Mouse (Mus musculus) neutrophil, adult 5-6 weeks (primary cell): Measurements from ENCODE around the gene Gon4l. TPM values are rescaled to one million over a fixed set of nuclear protein-coding genes. Genes with fewer than 3 reads are reported as not detected.

Experiments
- ATAC-seq: fragments of 151-379, 151-347 bp; 2 replicates; pipeline ENCODE4 v1.8.0; 2017; ENCODE audit warnings: mild to moderate bottlenecking, moderate TSS enrichment; ENCODE audit not compliant: insufficient number of reproducible peaks, poor library complexity, low FRiP score, severe bottlenecking; ENCODE audit errors: extremely low read depth
- total RNA-seq: library from RNA; stranded (forward); fragments of 200-1000 nt; gene quantifications from 2 replicates; pipeline ENCODE4 v1.2.3, GENCODE M21; 2017

Gene Gon4l
- total RNA-seq, 1 experiment from 2014 or later, result 52.1 TPM

DNA sequence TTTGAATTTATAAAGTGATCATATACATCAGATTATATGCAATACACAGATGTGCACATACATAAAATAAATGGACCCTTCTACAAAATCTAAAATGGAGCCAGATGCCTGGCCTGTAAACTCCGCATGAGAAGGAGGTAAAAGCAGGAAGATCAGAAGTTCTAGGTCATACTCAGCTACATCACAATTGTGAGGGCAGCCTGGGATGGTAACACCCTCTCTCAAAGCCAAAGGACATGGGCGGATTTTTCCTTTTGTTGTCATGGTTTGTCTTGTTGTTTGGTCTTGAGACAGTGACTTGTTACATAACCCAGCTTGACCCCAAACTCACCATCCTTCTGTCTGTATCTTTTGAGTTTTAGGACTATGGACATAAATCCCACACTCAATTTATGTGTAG, 70.7 kb downstream of the Gon4l start:
- ATAC-seq, result no peak

DNA sequence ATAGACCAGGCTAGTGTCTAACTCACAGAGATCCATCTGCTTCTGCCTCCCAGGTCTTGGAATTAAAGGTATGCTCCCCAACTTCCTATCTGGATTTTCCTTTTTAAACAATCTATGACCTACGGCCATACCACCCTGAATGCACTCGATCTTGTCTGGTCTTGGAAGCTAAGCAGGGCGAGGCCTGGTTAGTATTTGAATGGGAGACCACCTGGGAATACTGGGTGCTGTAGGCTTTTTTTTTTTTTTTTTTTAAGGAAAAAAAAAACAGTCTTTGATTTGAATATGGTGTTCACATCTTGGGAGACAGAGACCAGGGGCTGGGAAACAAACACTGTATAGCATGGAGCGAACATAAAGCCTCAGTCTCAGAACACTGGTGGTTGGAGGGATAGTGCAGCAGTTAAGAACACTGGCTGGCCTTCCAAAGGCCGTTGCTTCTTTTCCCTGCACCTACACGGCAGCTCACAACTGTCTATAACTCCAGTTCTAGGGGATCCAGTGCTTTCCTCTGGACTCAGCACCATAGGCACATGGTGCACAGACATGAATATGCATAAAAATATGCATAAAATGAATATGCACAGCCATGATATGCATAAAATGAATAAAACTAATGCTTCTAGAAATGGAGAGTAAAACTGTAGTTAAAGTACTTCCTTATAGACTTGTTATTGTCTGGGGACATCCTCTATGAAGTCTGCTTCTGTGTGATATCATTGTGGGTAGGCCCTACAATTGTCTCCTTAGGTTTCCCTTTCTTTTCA, 71.5 kb downstream of the Gon4l start:
- no peak for ATAC-seq

DNA sequence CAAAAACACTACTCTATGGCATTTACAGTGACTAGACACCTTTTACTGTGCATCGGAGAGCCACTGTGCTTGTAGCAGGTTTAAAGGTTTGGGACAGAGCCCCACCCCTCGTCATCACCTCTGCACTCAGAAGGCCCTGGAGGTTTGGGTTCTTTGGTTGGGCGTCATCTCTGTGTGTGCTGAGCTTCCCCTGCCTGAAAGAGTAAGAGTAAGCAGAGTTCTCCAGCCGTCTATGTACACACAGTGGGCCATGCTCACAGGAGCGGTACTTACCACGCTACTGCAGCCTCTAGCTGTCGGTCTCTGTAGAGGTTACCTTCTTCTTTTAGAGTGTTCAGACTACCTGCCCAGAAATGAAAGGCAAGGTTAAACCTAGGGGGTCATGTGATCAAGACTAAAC, 77.6 kb downstream of the Gon4l start:
- no peak for ATAC-seq

DNA sequence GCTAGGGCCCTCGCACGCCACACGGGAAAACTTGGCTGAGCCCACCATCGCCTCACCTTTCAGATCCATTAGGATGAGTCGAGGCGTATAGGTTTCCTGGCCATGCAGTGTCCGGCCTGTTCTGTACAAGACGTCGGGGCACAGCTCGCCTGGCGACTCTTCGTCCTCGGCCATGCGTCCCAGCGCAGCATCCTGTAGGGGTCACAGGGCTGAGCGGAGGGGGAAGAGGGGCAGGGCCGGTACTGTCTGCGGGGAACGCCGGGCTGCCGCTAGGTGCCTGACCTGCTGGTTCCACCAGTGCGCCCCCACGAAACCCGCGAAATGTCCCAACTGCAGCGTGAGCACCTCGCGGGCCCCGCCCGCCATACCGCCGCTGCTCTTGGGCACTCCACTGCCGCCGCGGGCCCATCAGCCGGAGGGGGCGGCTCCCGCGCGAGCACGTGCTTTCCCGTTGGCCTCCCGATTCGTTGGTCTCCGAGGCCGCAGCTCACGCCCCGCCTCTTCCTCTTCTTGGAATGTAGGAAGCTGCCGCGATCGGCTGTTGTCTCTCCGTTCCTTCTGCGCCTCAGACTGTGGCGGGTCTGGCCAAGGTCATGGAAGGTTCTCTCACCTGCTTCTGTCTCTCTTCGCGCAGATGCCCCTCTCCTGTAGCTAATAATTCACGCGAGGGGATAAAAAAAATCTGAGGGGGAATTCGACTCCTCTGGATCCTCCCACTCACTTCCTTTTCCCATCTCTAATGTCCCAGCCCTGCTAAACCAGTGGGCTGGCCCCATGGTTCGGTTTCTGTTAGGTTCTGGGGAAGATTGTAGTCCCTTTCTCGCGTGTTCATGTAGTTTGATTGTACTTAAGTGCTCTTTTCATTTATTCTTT, 78.7 kb downstream of the Gon4l start, which contains the start of gene Msto1:
Msto1 (minus strand) TSS at position 489 of the 873 bp plus-strand sequence.
- ATAC-seq, result peak; percentile 97

GRCm38 (mm10) chr3:88914384-88914810, 79.4 kb downstream of the Gon4l start:
- ATAC-seq, result no peak

DNA sequence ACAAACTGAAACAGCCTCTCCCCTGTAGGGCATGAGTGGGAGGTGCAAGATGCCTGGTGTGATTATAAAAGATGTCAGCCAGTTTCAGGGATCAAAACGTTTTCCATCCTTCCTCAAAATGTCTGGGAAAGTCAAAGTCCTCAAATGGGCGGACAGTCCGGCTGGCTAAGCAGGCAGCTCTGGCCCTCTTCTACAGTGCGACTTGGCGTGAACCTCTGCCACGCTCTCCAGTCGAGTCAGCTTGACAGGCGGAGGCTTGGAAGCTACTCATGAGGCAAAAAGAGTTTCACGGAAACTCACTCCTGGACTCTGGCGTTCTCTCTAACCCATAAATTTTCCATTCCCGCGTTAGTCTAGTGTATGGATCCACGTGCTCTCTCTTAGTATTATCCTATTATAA, 84.0 kb downstream of the Gon4l start:
- ATAC-seq, result no peak

GRCm38 (mm10) chr3:88921411-88921810, 86.4 kb downstream of the Gon4l start:
- no peak for ATAC-seq

DNA sequence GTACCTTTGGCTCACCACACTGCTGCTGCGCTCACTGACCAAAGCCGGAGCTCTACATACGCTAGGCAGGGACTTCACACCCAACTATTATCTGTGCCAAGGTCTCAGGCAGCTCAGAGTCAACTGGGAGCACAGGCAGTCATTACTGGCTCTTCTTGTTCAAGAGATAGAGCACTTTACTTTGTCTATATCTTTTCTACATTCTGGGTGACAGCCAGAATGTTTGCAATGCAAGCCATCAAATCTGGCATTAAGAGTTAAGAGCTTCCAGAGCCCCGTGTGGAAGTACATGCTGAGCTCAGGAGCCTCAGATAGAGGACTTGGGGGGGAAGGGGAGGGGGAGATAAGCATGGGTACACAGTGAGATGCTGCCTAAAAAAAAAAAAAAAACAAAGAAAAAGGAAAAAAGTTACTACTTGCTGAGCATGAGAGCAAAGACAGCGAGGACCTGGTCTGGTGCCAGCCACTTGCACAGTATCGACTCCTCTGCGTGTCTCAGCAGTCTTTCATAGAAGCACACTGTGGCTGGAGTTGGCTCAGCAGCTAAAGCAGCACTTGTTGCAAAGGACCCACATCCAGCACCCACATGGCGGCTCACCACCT, 89.1 kb downstream of the Gon4l start:
- no peak for ATAC-seq

DNA sequence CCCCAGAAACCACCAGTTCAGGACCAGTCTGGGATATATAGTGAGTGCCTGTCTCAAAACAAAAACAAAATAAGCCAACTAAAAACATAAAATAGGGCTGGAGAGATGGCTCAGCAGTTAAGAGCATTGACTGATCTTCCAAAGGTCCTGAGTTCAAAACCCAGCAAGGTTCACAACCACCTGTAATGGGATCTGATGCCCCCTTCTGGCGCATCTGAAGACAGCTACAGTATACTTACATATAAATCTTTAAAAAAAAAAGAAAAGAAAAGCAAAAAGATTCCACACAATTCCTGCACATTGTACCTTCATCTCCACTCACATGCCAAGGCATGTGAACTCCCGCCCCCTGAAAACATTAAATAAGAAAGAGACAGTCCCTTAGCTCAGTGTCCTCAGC, 90.6 kb downstream of the Gon4l start:
- no peak for ATAC-seq

DNA sequence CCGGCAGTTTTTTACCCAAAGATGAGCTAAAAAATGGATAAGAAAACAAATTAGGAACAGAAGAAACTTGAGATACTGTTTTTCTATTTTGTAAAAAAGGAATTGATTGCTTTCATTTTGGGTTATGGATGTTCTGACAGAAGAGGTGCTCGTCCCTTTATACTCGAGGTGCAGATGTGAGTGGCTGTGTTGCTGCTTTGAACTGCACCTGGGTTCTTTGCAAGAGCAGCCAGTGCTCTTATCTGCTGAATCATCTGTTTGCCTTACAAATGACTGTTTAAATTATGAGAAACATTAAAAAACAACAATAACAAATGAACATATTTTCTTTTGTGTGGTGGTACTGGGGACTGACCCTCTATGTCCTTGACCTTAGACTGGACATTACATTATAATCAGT, 94.5 kb downstream of the Gon4l start:
- no peak for ATAC-seq

DNA sequence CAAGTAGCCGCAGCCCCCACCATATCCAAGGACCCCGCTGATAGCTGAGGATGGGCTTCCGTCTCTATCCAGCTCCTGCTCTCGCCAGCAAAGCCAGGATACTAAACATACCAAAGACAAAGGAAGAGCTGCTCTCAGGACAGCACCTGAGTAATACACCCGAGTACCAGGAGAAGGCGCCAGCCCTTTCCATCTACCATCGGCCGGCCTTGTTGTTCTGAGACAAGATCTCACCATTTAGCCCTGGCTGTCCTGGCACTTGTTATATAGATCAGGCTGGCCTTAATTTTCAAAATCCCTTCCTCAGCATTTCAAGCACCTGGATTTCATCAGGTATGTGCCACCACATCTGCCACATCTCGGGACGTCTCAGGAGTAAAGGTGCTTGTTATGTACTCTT, 104.0 kb downstream of the Gon4l start:
- no peak for ATAC-seq

- ATAC-seq, result peak; percentile 71
Measured at GRCm38 (mm10) chr3:88939749-88940148, 104.7 kb downstream of the Gon4l start.

DNA sequence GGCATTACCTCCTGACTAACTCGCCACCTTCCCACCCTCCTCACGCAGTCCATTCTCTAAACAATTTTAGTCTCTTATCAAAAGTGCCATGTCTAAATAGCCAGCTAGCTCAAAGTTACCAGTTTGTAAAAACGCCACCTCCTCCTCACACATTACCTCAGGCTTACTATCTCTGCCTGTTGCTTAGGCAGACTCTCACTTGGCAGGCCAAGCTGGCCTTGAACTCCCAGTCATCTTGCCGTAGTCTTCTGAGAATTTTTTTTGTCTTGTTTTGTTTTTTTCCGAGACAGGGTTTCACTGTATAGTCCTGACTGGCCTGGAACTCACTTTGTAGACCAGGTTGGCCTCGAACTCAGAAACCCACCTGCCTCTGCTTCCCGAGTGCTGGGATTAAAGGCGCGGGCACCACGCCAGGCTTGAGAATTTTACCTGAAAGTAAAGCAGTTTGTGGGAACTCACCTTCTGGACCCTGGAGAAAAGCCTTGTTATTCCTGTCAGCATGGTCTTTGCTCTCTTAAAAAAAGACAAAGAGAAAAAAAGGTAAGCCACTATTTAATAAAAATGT, 107.4 kb downstream of the Gon4l start:
- no peak for ATAC-seq

GRCm38 (mm10) chr3:88944109-88944508, 109.1 kb downstream of the Gon4l start:
- ATAC-seq, result no peak

- peak; percentile 59 for ATAC-seq
Measured at GRCm38 (mm10) chr3:88949786-88950575, 115.0 kb downstream of the Gon4l start.

DNA sequence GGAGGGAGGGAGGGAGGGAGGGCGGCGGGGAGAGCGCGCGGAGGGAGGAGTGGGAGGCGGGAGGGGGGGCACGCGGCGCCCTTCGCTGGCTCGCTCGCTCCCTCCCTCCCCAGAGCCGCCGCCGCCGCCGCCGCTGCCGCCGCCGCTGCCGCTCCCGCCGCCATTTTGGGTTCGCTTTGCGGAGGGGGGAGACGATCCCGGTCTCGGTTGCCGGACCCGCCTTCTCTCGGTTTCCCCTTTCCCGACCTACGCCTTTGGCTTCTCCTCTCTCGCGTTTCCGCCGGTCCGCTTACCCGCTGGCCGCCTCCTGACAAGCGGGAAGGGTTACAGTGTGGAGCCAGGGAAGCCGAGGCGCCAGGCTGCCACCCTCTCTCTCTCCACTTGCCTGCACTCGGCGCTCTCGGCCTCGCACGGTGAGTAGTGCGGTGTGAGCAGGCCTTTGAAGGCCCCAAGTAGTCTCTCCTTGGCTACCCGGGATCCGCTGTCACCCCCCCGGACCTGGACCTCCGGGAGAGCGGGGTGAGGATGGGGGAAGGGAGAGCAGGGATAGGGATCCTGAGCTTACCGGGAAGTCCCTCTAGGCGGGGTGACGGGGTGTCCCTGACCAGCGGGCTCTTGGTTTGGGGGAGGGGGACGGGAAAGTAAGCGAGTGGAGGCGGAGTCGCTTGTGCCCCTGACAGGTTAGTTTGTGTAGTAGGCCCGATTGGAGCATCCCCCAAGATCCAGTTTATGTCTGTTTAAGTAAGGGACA, 115.7 kb downstream of the Gon4l start, which contains the start of the genes Ash1l and Dap3:
Ash1l (plus strand) TSS at position 47 of the 751 bp plus-strand sequence.
Dap3 (minus strand) TSS at position 606 of the 751 bp plus-strand sequence.
- ATAC-seq, result peak; percentile 76

- ATAC-seq, result no peak
Measured at GRCm38 (mm10) chr3:88951327-88951800, 116.3 kb downstream of the Gon4l start.

DNA sequence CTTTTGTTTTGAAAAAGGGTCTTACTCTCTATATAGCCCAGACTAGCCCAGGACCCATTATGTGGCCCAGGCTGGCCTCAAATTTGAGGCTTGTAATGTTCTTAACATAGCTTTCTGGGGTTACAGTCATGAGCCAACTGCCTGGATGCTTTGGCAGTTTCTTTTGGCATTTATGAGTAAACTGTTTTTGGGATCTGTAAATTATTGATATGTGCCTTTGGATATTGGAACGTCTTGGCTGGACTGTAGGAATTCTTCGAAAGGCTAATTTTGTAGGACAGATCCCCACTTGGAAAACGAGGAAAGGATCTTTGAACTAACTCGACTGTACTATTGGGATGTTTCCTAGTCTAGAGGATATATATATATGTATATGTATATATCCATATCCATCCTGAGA, 118.2 kb downstream of the Gon4l start:
- no peak for ATAC-seq
